Mouse (Mus musculus) neural tube, embryonic 15.5 days (tissue): ENCODE data around the gene Gucy1b2. TPM values are rescaled to one million over a fixed set of nuclear protein-coding genes. Genes with fewer than 3 reads are reported as not detected.

Experiments used
- ATAC-seq: fragments of 200-750 bp; cut with Nextera tagmentation; 2 replicates; pipeline ENCODE4 v1.8.0; 2017; ENCODE audit warnings: mild to moderate bottlenecking, moderate TSS enrichment, moderate library complexity; ENCODE audit not compliant: low FRiP score
- H3K27ac ChIP-seq: fragments of 300-500 bp; sonication (generic); replicated peaks from 2 replicates; pipeline ENCODE4 v1.5.1; 2015; ENCODE audit warnings: mild to moderate bottlenecking, inconsistent platforms
- H3K27me3 ChIP-seq: fragments of 300-500 bp; sonication (generic); replicated peaks from 2 replicates; pipeline ENCODE4 v1.6.1; 2015; ENCODE audit warnings: inconsistent platforms
- H3K36me3 ChIP-seq: fragments of 300-500 bp; sonication (generic); 2 replicates; pipeline ENCODE4 v1.6.1; 2015; ENCODE audit warnings: inconsistent platforms
- H3K4me1 ChIP-seq: fragments of 300-500 bp; sonication (generic); 2 replicates; pipeline ENCODE4 v1.6.1; 2015; ENCODE audit warnings: inconsistent platforms
- H3K4me2 ChIP-seq: fragments of 300-500 bp; sonication (generic); 2 replicates; pipeline ENCODE4 v1.6.1; 2015; ENCODE audit warnings: inconsistent platforms, mild to moderate bottlenecking, moderate library complexity
- H3K4me3 ChIP-seq: fragments of 300-500 bp; sonication (generic); replicated peaks from 2 replicates; pipeline ENCODE4 v1.5.1; 2015; ENCODE audit warnings: mild to moderate bottlenecking, inconsistent platforms
- H3K9ac ChIP-seq: fragments of 300-500 bp; sonication (generic); replicated peaks from 2 replicates; pipeline ENCODE4 v1.6.1; 2015; ENCODE audit warnings: mild to moderate bottlenecking, inconsistent platforms
- H3K9me3 ChIP-seq: fragments of 300-500 bp; sonication (generic); replicated peaks from 2 replicates; pipeline ENCODE4 v1.6.1; 2016; ENCODE audit warnings: inconsistent platforms
- WGBS: fragments of 180-500 bp; shearing (Covaris S2); methylation state at CpG from one replicate; pipeline ENCODE4 v1.1.7; 2015; ENCODE audit warnings: mixed read lengths; 5-methylcytosine and 5-hydroxymethylcytosine counted together
- polyA plus RNA-seq: library from polyadenylated mRNA; unstranded; fragments of >200 nt; fragmentation: Nextera tagmentation; extraction: Ambion mirVana; gene quantifications from 2 replicates; pipeline ENCODE4 v1.2.1, GENCODE M21; 2015

Gucy1b2 gene
- polyA plus RNA-seq, 1 experiment from 2014 or later, result 0.38 TPM

- H3K4me1 ChIP-seq, result peaks cover 5% of the 10 kb centered on the region; the same call in 1 of the 2 replicates
- no peak for ATAC-seq
- H3K4me2 ChIP-seq, result 0 out of 2 replicates have a peak overlapping the region, but pooled peaks have one; percentile 4
- WGBS, result 18% methylated on average over 9 of the region's 9 CpGs
- H3K27ac ChIP-seq, result no peak overlapping the region
- no peaks in the 10 kb centered on the region for H3K27me3 ChIP-seq
- no peaks in the 10 kb centered on the region for H3K36me3 ChIP-seq
- H3K4me3 ChIP-seq, result no peak overlapping the region
- no peaks in the 10 kb centered on the region for H3K9me3 ChIP-seq
- no peak overlapping the region for H3K9ac ChIP-seq
These were observed 8.9 kb upstream of the Gucy1b2 start for GRCm38 (mm10) chr14:62464966-62465365.

- Histone ChIP-seq H3K9ac (no peak overlapping the region), H3K4me2 (no peak overlapping the region), H3K9me3 (no peaks in the 10 kb centered on the region), H3K36me3 (no peaks in the 10 kb centered on the region), H3K27me3 (0 out of 2 replicates have a peak, but pooled peaks cover 3% of the 10 kb centered on the region), H3K27ac (no peak overlapping the region), H3K4me3 (no peak overlapping the region), H3K4me1 (peaks cover 25% of the 10 kb centered on the region)
- ATAC-seq, result no peak
- 73% methylated on average over 11 of the region's 11 CpGs for WGBS
These were observed 3.5 kb upstream of the Gucy1b2 start for GRCm38 (mm10) chr14:62459541-62459940.

GRCm38 (mm10) chr14:62457420-62458181 lies 1.5 kb upstream of the Gucy1b2 start:
- no peaks in the 10 kb centered on the region for H3K9me3 ChIP-seq
- H3K9ac ChIP-seq, result 0 out of 2 replicates have a peak overlapping the region, but pooled peaks have one; percentile 6
- no peak overlapping the region for H3K27ac ChIP-seq
- ATAC-seq, result peak; percentile 74
- 0 out of 2 replicates have a peak, but pooled peaks cover 3% of the 10 kb centered on the region for H3K27me3 ChIP-seq
- peaks cover 33% of the 10 kb centered on the region for H3K4me1 ChIP-seq
- no peaks in the 10 kb centered on the region for H3K36me3 ChIP-seq
- 21% methylated on average over 22 of the region's 22 CpGs for WGBS
- H3K4me2 ChIP-seq, result peak overlapping the region; percentile 46
- no peak overlapping the region for H3K4me3 ChIP-seq

- no peaks in the 10 kb centered on the region for H3K36me3 ChIP-seq
- WGBS, result 39% methylated on average over 5 of the region's 5 CpGs
- H3K27ac ChIP-seq, result peak overlapping the region; percentile 71
- no peak overlapping the region for H3K4me3 ChIP-seq
- peaks cover 33% of the 10 kb centered on the region for H3K4me1 ChIP-seq
- 0 out of 2 replicates have a peak, but pooled peaks cover 3% of the 10 kb centered on the region for H3K27me3 ChIP-seq
- H3K4me2 ChIP-seq, result peak overlapping the region; percentile 46
- no peaks in the 10 kb centered on the region for H3K9me3 ChIP-seq
- H3K9ac ChIP-seq, result no peak overlapping the region
- ATAC-seq, result no peak; the same call in 1 of the 2 replicates
These were observed 564 bp downstream of the Gucy1b2 start for GRCm38 (mm10) chr14:62455570-62455879.

GRCm38 (mm10) chr14:62454760-62455569 lies 1.1 kb downstream of the Gucy1b2 start:
- Histone ChIP-seq H3K4me3 (no peak overlapping the region), H3K9me3 (no peaks in the 10 kb centered on the region), H3K27me3 (0 out of 2 replicates have a peak, but pooled peaks cover 3% of the 10 kb centered on the region), H3K27ac (peak overlapping the region; percentile 80), H3K4me2 (peak overlapping the region; percentile 46; the same call in 1 of the 2 replicates), H3K36me3 (no peaks in the 10 kb centered on the region), H3K4me1 (peaks cover 33% of the 10 kb centered on the region), H3K9ac (no peak overlapping the region)
- 41% methylated on average over 9 of the region's 9 CpGs for WGBS
- peak; percentile 89 for ATAC-seq

- H3K4me2 ChIP-seq, result no peak overlapping the region
- H3K27ac ChIP-seq, result peak overlapping the region; percentile 80
- H3K4me1 ChIP-seq, result peaks cover 33% of the 10 kb centered on the region
- H3K9ac ChIP-seq, result no peak overlapping the region
- ATAC-seq, result no peak
- H3K9me3 ChIP-seq, result no peaks in the 10 kb centered on the region
- H3K4me3 ChIP-seq, result no peak overlapping the region
- no peaks in the 10 kb centered on the region for H3K36me3 ChIP-seq
- 0 out of 2 replicates have a peak, but pooled peaks cover 3% of the 10 kb centered on the region for H3K27me3 ChIP-seq
- 37% methylated on average over 3 of the region's 3 CpGs for WGBS
These were observed 2.0 kb downstream of the Gucy1b2 start for GRCm38 (mm10) chr14:62454136-62454535.

- ATAC-seq, result no peak
- 70% methylated on average over 11 of the region's 11 CpGs for WGBS
- Histone ChIP-seq H3K4me3 (no peak overlapping the region), H3K36me3 (no peaks in the 10 kb centered on the region), H3K27me3 (no peaks in the 10 kb centered on the region), H3K4me2 (no peak overlapping the region), H3K9me3 (no peaks in the 10 kb centered on the region), H3K9ac (no peak overlapping the region), H3K4me1 (peaks cover 33% of the 10 kb centered on the region), H3K27ac (no peak overlapping the region)
These were observed 2.8 kb downstream of the Gucy1b2 start for GRCm38 (mm10) chr14:62453276-62453675.

GRCm38 (mm10) chr14:62450706-62451105 lies 5.4 kb downstream of the Gucy1b2 start:
- no peak overlapping the region for H3K4me2 ChIP-seq
- 92% methylated on average over 1 of the region's 1 CpGs for WGBS
- H3K9ac ChIP-seq, result no peak overlapping the region
- no peak for ATAC-seq
- H3K9me3 ChIP-seq, result no peaks in the 10 kb centered on the region
- H3K27me3 ChIP-seq, result no peaks in the 10 kb centered on the region
- no peaks in the 10 kb centered on the region for H3K36me3 ChIP-seq
- H3K27ac ChIP-seq, result no peak overlapping the region
- H3K4me3 ChIP-seq, result no peak overlapping the region
- peaks cover 16% of the 10 kb centered on the region for H3K4me1 ChIP-seq

GRCm38 (mm10) chr14:62447214-62447548 lies 8.9 kb downstream of the Gucy1b2 start:
- Histone ChIP-seq H3K4me2 (no peak overlapping the region), H3K9ac (no peak overlapping the region), H3K4me3 (no peak overlapping the region), H3K9me3 (no peaks in the 10 kb centered on the region), H3K36me3 (no peaks in the 10 kb centered on the region), H3K4me1 (no peaks in the 10 kb centered on the region), H3K27me3 (no peaks in the 10 kb centered on the region), H3K27ac (no peak overlapping the region)
- WGBS, result 76% methylated on average over 3 of the region's 3 CpGs
- ATAC-seq, result no peak

GRCm38 (mm10) chr14:62446385-62447213 lies 9.5 kb downstream of the Gucy1b2 start:
- no peak for ATAC-seq
- 48% methylated on average over 7 of the region's 7 CpGs for whole genome bisulfite sequencing
- H3K9ac ChIP-seq, result no peak overlapping the region
- H3K27me3 ChIP-seq, result no peaks in the 10 kb centered on the region
- no peak overlapping the region for H3K4me2 ChIP-seq
- H3K27ac ChIP-seq, result no peak overlapping the region
- no peaks in the 10 kb centered on the region for H3K4me1 ChIP-seq
- H3K36me3 ChIP-seq, result no peaks in the 10 kb centered on the region
- no peaks in the 10 kb centered on the region for H3K9me3 ChIP-seq
- no peak overlapping the region for H3K4me3 ChIP-seq

- Histone ChIP-seq H3K36me3 (no peaks in the 10 kb centered on the region), H3K27ac (no peak overlapping the region), H3K9me3 (no peaks in the 10 kb centered on the region), H3K9ac (no peak overlapping the region), H3K4me1 (no peaks in the 10 kb centered on the region), H3K4me2 (no peak overlapping the region), H3K27me3 (no peaks in the 10 kb centered on the region), H3K4me3 (no peak overlapping the region)
- no peak for ATAC-seq
- WGBS, result 80% methylated on average over 6 of the region's 6 CpGs
These were observed 12.2 kb downstream of the Gucy1b2 start for GRCm38 (mm10) chr14:62443840-62444430.
